Mouse (Mus musculus): Measurements from ENCODE around the gene Srcin1. TPM values are rescaled to one million over a fixed set of nuclear protein-coding genes. Genes with fewer than 3 reads are reported as not detected.

Srcin1 gene
- polyA plus RNA-seq, 1 experiment, result 47.1 TPM

DNA sequence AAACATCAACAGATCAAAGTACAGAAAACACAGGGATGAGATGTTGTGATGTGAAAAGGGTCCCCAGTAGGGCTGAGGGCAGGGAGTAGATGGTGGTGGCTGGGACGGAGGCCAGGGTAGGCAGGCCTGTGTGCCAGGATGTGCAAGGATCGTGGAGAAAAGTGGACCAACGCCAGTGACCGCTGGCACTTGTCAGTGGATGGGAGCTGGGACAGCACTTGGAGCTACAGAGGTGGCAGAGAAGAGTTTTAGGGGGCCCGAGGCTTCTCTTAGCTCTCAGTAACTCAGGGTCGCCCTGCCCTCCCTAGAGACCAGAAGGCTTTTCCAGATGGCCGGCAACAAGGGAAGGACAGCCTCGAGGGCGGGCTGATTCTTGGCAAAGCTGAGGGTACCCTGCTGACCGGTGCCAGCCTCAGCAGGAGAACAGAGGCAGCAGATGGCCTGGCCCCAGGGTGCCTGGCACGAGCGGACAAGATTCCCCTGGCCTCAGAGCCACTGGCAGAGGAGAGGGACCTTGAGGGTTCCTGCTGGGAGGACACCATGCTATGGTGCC, 32.7 kb downstream of the Srcin1 start:
- H3K4me3 ChIP-seq (ENCODE audit: control insufficient read depth, low read depth, low read length), result no peak overlapping the region
- no peak for TF ChIP-seq CTCF (IDR thresholded peaks at IDR 0.05; ENCODE audit: control insufficient read depth, insufficient read depth, insufficient replicate concordance, low read depth, low read length)
- no peak for TF ChIP-seq POLR2A (IDR thresholded peaks at IDR 0.05; ENCODE audit: control insufficient read depth, low read depth, low read length)
- H3K27me3 ChIP-seq (ENCODE audit: control insufficient read depth, insufficient read depth, low read length), result no peaks in the 10 kb centered on the region; the same call in 1 of the 2 replicates
- H3K4me1 ChIP-seq (ENCODE audit: control insufficient read depth, insufficient read depth, low read length), result peaks cover 16% of the 10 kb centered on the region
- no peaks in the 10 kb centered on the region for H3K36me3 ChIP-seq (ENCODE audit: control insufficient read depth, insufficient read depth, low read length)
- no peak overlapping the region for H3K27ac ChIP-seq (ENCODE audit: control insufficient read depth, insufficient read depth, low read depth, low read length)

DNA sequence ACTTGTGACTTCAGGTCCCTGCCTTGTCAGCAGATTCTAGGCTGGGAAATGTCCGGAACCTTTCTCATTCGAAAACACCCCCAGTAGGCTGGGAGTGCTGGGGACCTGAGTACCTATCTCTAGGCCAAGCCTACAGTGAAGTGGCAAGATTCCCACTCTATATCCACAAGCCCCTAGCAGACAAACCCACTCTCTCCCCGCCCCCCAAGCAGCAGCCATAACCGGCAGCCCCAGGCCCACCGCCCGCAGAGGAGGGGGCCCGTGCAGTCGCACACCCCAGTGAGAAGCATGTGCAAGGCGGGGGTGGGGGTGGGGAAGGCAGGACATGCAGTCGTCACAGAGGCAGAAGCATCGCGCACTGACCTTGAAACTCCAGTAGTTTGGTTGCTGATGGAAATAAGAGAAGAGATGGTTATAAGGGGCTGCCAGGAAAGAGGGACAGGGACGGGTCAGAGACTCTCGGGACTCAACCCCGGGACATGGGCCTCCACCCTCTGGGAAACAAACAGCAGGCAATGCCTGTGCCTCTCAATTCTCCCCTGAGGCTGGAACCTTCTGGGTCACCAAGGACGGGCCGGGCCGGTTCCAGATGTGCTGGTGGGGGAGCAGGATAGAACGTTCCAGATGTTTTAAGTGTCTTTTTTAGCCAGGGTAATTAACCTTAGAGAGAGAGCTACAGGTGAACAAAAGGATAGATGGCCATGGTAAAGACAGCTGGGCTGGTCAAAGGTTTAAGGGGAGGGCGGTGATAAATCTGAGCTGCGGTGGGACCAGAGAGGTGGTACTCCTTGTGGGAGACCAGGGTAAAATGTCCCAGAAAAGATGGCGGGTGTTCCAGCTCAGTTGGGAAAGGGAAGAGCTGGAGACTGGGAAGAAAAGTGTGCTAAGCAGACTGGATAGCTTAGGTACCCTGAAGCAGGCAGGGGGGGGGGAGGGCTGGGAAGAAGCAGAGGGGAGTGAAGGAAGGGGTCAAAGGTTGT, 33.5 kb downstream of the Srcin1 start:
- no peaks in the 10 kb centered on the region for H3K27me3 ChIP-seq (ENCODE audit: control insufficient read depth, insufficient read depth, low read length)
- H3K4me1 ChIP-seq (ENCODE audit: control insufficient read depth, insufficient read depth, low read length), result peaks cover 12% of the 10 kb centered on the region
- H3K36me3 ChIP-seq (ENCODE audit: control insufficient read depth, insufficient read depth, low read length), result no peaks in the 10 kb centered on the region
- no peak overlapping the region for H3K27ac ChIP-seq (ENCODE audit: control insufficient read depth, insufficient read depth, low read depth, low read length)
- no peak overlapping the region for H3K4me3 ChIP-seq (ENCODE audit: control insufficient read depth, low read depth, low read length)
- TF ChIP-seq CTCF (IDR thresholded peaks at IDR 0.05; ENCODE audit: control insufficient read depth, insufficient read depth, insufficient replicate concordance, low read depth, low read length) (no peak), POLR2A (IDR thresholded peaks at IDR 0.05; ENCODE audit: control insufficient read depth, low read depth, low read length) (no peak)

DNA sequence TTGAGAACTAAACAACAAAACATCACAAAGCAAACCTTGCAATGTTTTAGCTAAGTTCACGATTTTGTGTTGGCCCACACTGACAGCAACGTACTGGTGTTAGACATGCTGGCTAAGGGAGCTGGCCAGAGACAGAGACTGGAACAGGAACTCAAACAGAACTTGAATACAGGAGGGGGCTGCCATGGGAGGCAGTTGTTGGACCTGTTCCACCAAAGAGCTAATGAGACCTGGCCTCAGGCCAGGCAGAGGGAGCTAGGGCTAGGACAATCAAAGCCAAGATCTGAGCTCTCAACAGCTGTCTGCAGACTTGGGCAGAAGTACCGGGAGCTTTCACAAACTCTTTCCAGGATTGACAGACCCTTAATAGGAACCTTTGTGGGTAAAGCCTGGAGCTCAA, 35.4 kb downstream of the Srcin1 start:
- Histone ChIP-seq H3K4me3 (ENCODE audit: control insufficient read depth, low read depth, low read length) (peak overlapping the region; percentile 62), H3K36me3 (ENCODE audit: control insufficient read depth, insufficient read depth, low read length) (no peaks in the 10 kb centered on the region), H3K4me1 (ENCODE audit: control insufficient read depth, insufficient read depth, low read length) (peaks cover 3% of the 10 kb centered on the region; the same call in 1 of the 2 replicates), H3K27ac (ENCODE audit: control insufficient read depth, insufficient read depth, low read depth, low read length) (no peak overlapping the region), H3K27me3 (ENCODE audit: control insufficient read depth, insufficient read depth, low read length) (peaks cover 2% of the 10 kb centered on the region; the same call in 1 of the 2 replicates)
- TF ChIP-seq POLR2A (IDR thresholded peaks at IDR 0.05; ENCODE audit: control insufficient read depth, low read depth, low read length) (no peak), CTCF (IDR thresholded peaks at IDR 0.05; ENCODE audit: control insufficient read depth, insufficient read depth, insufficient replicate concordance, low read depth, low read length) (no peak)

DNA sequence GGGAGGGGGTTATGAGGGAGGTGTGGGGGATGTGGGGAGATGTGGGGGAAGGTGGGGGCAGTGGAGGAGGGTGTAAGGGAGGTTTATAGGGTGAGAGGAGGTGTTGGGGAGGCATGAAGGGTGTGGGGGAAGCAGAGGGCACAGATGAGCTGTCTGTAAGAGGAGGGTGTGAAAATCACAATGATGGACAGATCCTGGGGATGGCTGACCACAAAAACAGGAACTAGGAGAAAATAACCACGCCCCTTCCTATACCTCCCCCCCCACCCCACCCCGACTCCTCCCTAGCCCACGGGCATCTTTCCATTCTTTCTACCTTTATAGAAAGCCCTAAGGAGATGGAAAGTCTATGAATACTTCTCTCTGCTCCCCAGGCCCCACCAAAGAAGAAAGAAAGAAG, 35.9 kb downstream of the Srcin1 start:
- peak overlapping the region; percentile 66 for H3K4me3 ChIP-seq (ENCODE audit: control insufficient read depth, low read depth, low read length)
- peaks cover 2% of the 10 kb centered on the region; the same call in 1 of the 2 replicates for H3K27me3 ChIP-seq (ENCODE audit: control insufficient read depth, insufficient read depth, low read length)
- no peak overlapping the region for H3K27ac ChIP-seq (ENCODE audit: control insufficient read depth, insufficient read depth, low read depth, low read length)
- H3K36me3 ChIP-seq (ENCODE audit: control insufficient read depth, insufficient read depth, low read length), result no peaks in the 10 kb centered on the region
- peaks cover 3% of the 10 kb centered on the region; the same call in 1 of the 2 replicates for H3K4me1 ChIP-seq (ENCODE audit: control insufficient read depth, insufficient read depth, low read length)
- TF ChIP-seq CTCF (IDR thresholded peaks at IDR 0.05; ENCODE audit: control insufficient read depth, insufficient read depth, insufficient replicate concordance, low read depth, low read length), result no peak
- TF ChIP-seq POLR2A (IDR thresholded peaks at IDR 0.05; ENCODE audit: control insufficient read depth, low read depth, low read length), result no peak

DNA sequence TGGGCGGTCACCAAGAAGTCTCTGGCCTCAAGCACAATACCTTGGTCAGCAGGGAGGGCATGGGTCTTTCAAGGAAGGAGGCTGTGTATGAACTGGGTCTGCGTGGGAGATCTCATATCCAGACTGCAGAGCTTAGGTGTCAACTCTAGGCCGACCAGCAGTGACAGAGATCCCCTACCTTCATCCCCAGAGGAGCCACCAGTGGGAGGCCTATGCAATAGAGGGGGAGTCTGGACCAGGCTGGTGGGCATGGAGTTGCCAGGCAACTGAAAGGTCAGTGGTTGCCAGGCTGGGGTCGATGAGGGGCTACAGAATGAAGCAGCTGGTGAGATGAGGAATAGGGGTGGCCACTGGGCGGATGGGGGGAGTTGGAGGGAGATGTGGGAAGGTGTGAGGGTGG, 36.4 kb downstream of the Srcin1 start:
- Histone ChIP-seq H3K4me1 (ENCODE audit: control insufficient read depth, insufficient read depth, low read length) (peaks cover 7% of the 10 kb centered on the region), H3K36me3 (ENCODE audit: control insufficient read depth, insufficient read depth, low read length) (no peaks in the 10 kb centered on the region), H3K27me3 (ENCODE audit: control insufficient read depth, insufficient read depth, low read length) (peaks cover 2% of the 10 kb centered on the region; the same call in 1 of the 2 replicates), H3K4me3 (ENCODE audit: control insufficient read depth, low read depth, low read length) (peak overlapping the region; percentile 80), H3K27ac (ENCODE audit: control insufficient read depth, insufficient read depth, low read depth, low read length) (no peak overlapping the region)
- TF ChIP-seq POLR2A (IDR thresholded peaks at IDR 0.05; ENCODE audit: control insufficient read depth, low read depth, low read length) (peak; percentile 10; the same call in 1 of the 2 replicates), CTCF (IDR thresholded peaks at IDR 0.05; ENCODE audit: control insufficient read depth, insufficient read depth, insufficient replicate concordance, low read depth, low read length) (no peak)

DNA sequence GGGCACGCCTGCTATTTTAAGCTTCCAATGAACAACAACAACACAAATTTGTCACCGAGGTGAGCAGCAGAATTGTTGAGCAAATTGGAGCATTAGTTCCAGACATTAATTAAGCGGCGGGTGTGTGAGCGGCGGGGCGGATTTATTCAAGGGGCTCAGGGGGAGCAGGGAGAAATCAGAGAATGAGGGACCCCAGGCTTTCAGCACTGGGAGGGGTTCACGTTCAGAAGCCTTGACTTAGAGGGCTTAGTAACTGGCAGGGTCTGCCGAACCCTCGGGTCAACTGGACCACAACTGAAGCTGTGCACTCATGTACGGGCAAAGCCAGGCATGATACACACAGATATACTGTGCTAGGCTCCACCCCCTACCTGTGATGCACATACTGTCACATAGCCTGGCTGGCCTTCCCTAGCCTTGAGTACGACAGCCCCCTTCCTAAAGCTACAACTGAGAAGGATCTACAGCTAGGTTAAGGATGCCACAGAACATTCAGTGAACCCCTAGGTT, 38.4 kb downstream of the Srcin1 start:
- no peak for TF ChIP-seq POLR2A (IDR thresholded peaks at IDR 0.05; ENCODE audit: control insufficient read depth, low read depth, low read length)
- TF ChIP-seq CTCF (IDR thresholded peaks at IDR 0.05; ENCODE audit: control insufficient read depth, insufficient read depth, insufficient replicate concordance, low read depth, low read length), result no peak
- peaks cover 2% of the 10 kb centered on the region for H3K27me3 ChIP-seq (ENCODE audit: control insufficient read depth, insufficient read depth, low read length)

More for the DNA sequence above, 38.4 kb downstream of the Srcin1 start:
- no peaks in the 10 kb centered on the region for H3K36me3 ChIP-seq (ENCODE audit: control insufficient read depth, insufficient read depth, low read length)
- H3K27ac ChIP-seq (ENCODE audit: control insufficient read depth, insufficient read depth, low read depth, low read length), result no peak overlapping the region
- H3K4me1 ChIP-seq (ENCODE audit: control insufficient read depth, insufficient read depth, low read length), result peaks cover 10% of the 10 kb centered on the region
- H3K4me3 ChIP-seq (ENCODE audit: control insufficient read depth, low read depth, low read length), result peak overlapping the region; percentile 35

All from testis, adult 2 months (tissue).